Mouse (Mus musculus) retina, adult 2 months (tissue): ENCODE measurements around the gene Card6.

Source experiments
- DNase-seq: peaks from one replicate; pipeline ENCODE4 v3.0.0-alpha.2; 2012; ENCODE audit warnings: low read depth, low spot score

The Card6 gene

DNA sequence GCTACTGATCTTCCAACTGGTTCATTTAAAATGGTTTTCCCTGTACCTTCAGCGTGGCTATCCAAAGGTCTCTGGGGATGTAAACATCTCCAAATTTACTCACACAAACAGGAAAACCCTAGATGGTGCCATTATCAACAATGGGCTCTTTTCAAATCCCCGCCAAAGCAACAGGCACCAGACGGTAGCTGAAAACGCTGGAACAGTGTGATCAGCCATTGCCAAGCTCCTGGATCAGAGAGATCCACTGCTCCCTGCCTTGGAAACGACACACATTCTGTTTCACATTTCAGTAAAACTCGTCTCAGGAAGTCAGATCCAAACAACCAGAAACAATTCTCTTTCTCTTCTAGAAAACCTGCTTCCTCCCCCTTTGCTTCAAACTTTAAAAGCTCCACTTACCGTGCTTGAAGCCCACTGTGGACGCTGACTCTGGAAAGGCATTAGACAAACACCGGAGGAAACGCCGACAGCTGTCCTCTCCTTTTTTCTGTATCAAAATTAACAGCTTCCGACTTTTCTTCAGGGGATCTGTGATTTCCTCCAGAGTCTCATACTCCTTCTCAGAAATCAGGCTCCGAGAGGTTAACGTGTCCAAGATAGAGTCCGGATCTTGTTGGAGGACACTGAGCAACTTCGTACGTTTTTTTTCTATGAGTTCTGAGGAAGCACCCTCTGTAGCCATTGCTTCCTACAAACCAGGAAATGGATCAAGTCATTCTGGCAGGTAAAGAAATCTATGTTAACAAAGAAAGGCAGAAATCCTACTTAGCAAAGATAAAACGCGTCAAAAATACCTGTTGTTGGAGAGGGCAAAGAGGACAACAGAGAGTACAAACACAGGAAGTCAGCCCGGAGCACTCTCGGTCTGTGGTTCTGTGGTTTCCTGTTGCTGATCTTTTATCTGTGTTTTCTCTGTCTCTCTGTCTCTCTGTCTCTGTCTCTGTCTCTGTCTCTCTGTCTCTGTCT, at the start of gene Card6:
Card6 (minus strand) TSS at position 854 of the 969 bp plus-strand sequence.
- DNase-seq = no peak

DNA sequence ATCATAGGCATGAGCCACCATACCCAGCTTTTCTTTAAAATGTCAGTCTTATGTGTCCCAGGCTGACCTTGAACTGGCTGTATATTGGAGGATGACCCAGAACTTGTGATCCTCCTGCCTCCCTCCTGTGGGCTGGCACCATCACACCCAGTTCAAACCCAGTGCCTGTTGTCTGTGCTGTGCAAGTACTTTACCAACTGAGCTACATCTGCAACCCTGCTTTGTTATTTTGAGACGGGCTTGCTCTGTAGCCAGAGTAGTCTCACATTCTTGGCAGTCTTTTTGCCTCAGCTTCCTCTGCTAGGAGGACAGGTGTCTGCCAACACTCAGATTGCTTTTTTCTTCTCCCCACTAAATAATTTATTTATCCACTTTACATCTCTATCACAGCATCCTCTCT, 49.0 kb upstream of the Card6 start:
- no peak for DNase-seq

DNA sequence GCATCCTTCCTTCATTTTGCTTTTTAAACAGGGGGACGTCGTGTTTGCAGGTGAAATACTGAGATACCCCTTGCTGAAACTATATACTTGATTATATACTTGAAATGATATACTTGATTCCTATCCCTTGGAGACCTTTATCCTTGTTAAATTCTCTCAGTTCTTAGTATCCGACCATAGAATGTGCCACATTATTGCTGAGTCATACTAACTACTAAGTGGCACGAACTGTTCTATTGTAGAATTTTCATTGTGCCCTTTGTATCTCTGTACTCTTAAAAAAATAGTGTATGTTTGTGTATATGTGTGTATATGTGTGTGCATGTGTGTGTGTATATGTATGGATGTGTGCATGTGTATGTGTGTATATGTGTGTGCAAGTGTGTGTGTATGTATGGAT, 48.0 kb upstream of the Card6 start:
- DNase-seq = no peak

DNA sequence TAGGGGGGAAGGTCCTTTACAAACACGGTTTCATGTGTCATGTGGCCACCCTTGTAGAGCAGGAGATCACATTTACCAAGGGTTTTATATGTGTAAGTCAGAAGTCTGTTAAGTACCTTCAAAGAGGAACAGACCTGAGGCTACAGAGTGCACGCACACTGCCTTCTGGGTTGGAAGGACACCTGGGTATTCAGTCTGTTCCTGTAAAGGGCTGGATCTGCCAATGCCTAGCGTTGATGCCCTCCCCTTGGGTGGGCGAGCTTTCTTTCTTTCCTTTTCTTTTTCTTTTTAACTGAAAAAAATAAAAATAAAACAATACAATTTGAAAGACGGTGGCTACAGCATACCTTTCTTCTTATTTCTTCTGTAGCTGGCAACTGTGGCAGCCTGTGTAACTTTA, 46.8 kb upstream of the Card6 start:
- DNase-seq = no peak

DNA sequence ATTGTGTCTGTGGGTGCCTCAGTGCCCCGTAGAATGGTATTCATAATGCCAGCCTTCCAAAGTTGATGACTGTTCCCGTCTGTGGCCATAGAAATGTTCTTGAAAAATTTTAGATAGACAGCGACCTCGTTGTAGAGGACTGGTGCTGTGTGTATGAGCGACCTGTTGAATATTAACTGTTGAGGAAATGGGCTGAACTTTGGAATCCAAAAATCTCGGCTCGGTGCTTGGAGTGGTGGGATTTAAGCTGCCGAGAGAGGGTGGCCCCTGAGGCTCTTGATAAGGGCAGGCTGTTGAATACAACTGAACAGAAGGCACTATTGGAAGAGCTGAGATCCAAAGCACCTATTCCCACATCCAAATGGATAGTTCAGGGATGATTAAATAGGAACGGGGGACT, 46.3 kb upstream of the Card6 start:
- no peak for DNase-seq

DNA sequence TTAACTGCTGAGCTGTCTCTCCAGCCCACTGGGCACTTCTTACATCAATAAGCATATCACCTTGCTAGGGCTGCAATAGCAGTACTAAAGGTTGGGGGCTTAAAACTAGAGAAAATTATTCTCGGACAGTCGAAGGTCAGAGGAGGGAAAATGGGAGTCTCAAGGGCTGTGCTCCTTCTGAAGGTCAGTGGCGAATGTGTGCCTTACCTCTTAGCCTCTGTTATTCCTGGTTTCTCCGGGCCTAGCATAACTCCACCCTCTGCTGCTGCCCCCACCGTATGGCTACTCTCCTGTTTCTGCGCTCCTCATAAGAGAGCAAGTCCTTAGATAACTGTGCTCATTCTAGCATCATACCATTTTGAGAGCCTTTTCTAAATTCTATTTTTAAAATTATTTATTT, 43.8 kb upstream of the Card6 start:
- DNase-seq = no peak

DNA sequence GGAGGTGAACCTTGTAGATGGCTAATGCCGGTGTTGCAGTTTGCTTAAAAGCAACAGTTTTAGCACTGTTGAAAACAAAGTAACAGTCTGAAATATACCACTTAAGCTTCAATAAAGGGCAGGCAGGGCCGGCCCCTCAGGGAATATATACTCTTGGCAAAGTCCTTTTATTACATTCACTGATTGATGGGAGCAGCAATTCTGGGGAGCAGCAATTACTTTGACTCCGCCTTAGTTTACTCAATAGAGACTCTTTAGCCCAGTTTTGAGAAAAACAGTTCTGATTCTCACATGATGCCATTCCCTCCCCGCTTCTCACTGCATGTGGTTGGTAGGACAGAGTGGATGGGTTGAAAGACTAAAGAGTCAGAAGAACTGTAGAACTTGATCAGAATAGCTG, 40.8 kb upstream of the Card6 start:
- no peak for DNase-seq

DNA sequence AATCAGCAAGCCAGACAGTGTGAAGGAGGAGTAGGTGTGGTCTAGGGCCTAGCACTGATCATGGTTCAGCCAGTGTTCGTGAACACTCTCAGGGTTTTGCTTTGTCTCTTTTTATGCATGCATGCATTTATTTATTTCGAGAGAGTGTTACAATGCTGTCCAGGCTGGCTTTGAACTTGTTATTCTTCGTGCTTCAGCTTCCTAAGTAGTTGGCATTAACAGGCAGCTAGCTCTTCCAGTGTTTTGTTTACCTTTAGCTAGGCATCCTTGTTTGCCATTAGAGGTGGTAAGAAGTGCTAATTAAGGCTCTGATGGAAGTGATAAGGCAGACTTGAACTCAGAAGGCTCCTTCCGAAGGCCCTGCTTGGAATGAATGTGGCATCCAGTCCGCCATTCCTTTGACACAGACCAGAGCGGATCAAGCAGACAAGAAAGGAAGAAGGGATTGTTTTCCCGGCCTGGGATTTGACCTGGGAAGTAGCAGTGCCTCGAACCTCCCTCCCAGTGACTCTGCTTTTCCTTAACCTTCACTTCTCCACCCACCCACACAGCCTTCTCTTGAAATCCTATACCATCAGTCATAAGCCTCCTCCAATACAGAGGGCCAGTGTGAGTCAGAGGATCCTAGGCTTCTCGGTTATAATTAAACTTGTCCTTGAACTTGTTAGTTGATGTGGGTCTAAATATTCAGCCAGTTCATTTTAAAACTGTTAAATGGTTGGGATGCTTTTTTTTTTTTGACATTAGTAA, 37.0 kb upstream of the Card6 start:
- DNase-seq = no peak

DNA sequence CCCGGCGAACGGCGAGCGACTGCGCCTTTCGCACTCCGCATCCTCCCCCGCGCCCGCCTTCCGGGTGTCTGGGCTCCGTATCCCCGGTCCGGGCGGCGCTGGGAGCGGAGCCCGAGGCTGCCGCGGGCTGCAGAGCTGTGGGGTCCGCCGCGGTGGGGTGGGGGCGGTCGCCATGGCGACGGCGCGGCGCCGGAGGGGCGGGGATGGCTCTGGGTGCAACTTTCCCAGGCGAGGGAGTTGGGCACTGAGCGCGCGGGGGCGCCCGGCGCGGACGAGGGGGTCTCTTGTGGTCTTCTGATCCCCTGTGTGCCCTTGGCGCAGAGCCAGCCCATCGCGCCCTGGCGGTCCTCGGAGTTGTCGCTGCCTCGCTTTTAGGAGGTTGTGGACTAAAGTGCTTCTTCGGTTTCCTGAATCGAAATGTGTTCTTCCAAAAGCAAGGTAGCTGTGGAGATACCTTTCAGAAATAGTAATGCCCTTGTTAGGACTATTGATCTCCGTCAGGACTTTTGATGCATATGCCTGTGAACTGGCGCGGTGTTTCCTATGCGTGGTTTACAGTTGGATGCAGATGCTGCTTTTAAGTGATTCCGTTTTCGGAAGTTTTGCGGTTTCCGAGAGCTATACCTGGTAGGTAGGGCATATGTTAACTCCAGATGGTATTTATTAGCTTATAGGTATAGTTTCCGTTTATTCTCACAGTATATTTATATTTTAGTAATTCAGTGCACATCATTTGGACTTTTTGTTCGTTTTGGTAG, 35.9 kb upstream of the Card6 start:
- no peak for DNase-seq

DNA sequence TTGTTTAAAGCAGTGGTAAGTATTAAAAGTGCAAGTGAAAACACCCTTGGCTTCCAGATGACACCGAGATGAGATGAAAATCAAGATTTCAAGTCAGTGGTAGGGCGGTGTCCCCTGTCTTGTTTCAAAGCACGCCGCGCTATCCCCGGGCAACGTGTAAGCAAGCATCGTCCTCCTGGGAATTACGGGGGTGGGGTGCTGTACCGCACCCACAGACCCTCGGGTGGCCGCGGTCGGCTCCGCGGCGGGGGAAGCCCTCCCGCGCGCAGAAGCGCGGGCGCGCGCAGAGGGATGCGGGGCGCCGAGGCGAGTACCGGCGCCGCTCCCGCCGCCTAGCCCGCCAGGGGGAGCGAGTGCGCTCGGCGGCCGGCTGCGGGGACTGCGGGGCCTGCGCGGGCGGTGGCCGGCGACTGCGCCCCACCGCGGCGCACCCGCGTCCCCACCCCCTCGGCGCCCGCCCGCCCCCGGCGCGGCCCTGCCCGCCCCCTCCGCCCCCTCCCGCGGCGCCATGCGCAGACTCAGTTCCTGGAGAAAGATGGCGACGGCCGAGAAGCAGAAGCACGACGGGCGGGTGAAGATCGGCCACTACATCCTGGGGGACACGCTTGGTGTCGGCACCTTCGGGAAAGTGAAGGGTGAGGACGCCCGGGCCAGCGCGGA, 35.2 kb upstream of the Card6 start, which contains the start of gene Prkaa1:
Prkaa1 (plus strand) TSS at position 501 of the 660 bp plus-strand sequence.
- peak; percentile 64 for DNase-seq

DNA sequence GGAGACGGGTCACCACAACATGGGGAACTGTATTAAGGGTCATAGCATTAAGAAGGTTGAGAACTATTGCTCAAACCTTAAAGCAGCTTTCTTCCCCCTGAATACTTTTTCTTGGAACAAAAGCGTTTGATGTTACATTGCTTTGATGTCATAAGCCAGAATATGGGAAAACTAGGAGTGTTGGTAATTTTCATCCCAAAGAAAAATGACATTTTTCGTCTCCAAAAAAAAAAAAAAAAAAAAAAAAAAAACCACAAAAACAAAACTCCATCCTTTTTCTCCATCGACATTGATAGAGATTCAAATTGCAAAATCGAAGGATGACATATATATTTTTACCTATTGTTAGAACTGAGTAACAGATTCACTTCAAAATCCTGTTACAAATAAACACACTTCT, 34.4 kb upstream of the Card6 start:
- no peak for DNase-seq

DNA sequence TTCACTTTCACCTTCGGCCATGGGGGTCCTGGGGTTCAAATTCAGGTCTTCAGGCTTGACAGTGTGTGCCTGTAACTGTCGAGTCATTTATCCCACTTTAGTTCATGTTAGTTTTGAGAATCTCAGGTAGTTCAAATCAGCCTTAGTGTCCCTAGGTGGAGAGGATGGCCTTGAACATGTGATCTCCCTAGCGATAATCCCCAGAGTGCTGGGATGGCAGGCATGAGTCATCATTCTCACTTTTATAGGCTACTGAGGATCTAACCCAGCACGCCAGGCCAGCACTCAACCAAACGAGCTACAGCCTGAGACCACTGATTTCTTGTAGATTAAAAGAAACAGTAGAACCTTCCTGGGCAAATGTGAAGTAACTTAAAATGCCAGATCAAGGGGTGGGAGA, 33.7 kb upstream of the Card6 start:
- no peak for DNase-seq

DNA sequence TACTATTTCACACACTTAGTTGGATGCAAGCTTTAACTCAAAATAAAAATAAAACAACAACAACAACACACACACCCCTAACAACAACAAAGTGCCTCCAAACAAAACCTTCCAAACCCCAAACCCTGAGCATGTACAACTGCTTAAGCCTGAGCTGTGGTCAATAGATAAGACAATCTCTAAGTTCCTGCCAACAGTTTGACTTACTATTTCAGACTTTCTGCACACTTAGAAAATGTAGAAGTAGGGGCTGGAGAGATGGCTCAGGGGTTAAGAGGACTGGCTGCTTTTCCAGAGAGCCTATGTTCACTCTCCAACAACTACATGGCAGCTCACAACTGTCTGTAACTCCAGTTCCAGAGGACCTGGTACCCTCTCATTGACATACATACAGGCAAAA, 32.0 kb upstream of the Card6 start:
- DNase-seq = no peak

DNA sequence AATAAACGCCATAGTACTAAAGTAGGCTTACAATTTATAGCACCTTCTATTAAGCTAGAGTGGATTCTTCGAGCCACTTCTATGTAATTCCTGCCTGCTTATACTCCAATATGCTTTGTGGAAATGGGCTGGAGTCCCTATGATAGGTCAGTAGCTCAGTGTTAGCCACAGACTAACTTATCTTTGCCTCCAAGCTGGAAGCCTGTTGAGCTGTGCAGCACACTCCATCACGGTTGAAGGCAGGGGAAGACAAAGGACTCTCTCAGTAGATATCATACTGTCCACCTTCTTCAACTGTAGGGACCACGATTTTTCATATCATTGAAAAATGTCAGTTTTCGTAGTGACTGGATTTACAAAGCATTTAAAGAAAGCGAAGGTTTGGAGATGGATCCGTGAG, 31.5 kb upstream of the Card6 start:
- DNase-seq = no peak

DNA sequence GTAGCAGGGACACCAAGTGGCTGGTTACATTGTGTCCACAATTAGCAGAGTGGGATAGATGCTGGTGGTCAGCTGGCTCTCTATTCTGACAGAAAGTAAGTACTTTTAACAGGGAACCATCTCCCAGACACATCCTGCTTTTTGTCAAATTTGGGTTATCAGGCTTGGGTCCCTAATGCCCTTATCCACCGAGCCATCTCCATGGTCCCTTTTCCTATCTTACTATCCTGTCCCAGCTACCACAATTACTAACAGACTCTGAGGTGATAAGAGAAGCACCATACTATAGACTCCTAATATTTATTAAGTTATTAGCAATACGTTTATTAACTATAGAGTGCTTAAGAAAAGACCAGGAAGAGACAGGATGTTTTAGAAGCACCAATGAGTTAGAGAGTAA, 31.0 kb upstream of the Card6 start:
- no peak for DNase-seq

DNA sequence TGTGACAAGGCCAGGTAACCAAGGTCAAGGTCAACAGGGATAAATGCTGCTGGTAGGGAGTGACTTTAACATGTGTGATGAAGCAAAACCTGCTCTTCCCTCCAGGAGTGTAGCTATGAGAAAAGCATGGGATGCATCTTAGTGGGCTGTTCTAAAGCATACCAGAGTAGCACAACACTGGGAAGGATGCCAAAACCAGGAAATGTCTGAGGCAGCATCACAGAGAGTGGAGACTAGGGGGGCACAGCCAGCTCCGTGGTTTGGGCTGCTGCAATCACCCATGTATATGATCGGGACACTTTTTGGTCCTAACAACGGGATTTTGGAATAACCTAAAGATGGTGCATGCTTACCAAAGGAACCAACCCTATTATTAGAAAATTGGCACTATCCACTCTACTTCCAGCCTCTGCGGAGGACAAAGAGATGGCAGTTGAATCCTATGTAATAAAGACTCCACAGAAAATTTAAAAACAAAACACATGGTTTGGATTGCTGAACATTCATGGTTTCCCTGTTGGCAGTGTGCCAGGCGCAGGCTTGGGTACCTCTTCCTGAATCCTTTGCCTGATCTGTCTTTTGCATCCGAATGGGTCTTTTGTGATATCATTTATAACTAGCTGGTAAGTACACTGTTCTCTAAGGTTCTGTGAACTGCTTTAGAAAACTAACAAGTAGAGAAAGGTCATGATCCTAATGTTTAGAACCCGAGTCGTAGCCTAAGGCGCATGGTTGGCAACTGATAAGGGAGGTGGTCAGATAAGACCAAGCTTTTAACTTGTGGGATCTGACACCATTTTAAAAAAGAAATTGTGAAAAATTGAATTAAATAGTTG, 29.9 kb upstream of the Card6 start:
- no peak for DNase-seq

DNA sequence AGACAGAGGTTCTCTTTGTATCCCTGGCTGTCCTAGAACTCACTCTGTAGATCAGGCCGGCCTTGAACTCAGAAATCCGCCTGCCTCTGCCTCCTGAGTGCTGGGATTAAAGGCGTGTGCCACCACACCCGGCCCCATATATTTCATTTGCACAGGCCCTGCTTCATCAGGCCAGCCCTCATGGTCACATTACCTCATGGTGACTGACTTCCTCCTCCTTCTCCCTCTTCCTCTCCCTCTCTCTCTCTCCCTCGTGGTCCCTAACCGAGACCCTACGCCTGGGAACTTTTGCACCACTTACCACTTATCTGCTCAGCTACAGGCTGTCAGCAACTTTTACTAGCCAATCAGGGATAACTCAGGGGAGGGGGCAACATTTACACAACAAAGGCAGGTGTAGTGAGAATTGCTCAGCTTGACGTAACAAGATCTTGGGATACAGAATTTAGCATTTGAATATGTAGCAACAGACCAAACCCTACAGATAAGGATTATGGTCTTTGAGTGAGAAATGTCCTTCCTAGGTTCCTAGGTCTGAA, 26.7 kb upstream of the Card6 start:
- no peak for DNase-seq

DNA sequence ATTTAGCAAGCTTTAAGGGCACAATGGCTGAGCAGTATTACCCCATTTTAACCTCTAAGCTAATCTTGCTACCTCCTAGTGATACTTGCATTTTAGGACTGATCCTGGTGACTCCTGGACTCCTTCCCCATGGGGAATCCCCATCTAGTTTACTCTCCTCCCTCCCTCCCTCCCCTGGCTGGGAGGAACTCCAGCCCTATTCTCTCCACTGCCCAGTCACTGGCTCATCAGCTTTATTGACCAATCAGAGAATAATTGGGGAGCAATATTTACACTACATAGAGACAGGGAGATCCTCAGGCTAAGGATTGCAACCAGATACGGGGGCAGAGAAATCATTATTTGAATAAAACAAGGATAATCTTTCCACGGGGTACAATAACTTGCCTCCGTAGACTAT, 25.8 kb upstream of the Card6 start:
- no peak for DNase-seq

DNA sequence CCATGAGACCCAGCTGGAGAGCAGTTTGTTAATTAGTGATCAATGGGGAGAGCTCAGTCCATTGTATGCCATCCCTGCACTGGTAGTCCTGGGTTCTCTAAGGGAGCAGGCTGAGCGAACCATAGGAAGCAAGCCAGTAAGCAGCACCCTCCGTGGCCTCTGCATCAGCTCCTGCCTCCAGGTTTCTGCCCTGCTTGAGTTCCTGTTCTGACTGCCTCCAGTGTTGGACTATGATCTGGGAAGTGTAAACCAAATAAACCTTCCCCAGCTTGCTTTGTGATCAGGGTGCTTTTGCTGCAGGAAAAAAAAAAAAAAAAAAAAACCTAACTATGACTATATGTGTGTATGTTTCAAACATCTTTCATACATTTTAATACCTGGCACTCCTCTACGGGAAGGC, 25.0 kb upstream of the Card6 start:
- DNase-seq = no peak
